Mouse (Mus musculus) neutrophil, adult 59 days (primary cell): Measurements from ENCODE around the gene Stk39. TPM values are rescaled to one million over a fixed set of nuclear protein-coding genes. Genes with fewer than 3 reads are reported as not detected.

Experiments used
- total RNA-seq, 2 experiments: library from RNA; stranded (reverse); gene quantifications; 1 replicate in 1 of 2; 2 replicates in 1 of 2; pipeline ENCODE4 v1.2.4; 2023

Gene Stk39
- 10 to 100 TPM; 32.6 to 42.7 TPM for total RNA-seq

GRCm38 (mm10) chr2:68471759-68472550 is at the start of gene Stk39:
Stk39 (minus strand) TSS chr2:68472268.

Other genes with a start within 250 kb of the Stk39 start
- gene 4933409G03Rik, start 110.1 kb upstream of the Stk39 start, total RNA-seq: not detected
- gene 4932414N04Rik, start 184.2 kb upstream of the Stk39 start, total RNA-seq: not detected